Mouse (Mus musculus) olfactory bulb, adult 2 months (tissue): ENCODE measurements around the gene Rnf31. TPM values are rescaled to one million over a fixed set of nuclear protein-coding genes. Genes with fewer than 3 reads are reported as not detected.

Source experiments
- H3K27ac ChIP-seq: fragments of 200-500 bp; 2 replicates; pipeline ENCODE4 v1.5.1; 2012; ENCODE audit warnings: low read depth, low read length; ENCODE audit not compliant: insufficient read depth
- H3K4me1 ChIP-seq: fragments of 200-500 bp; 2 replicates; pipeline ENCODE4 v1.6.1; 2012; ENCODE audit warnings: low read length; ENCODE audit not compliant: control insufficient read depth, insufficient read depth
- H3K4me3 ChIP-seq: fragments of 200-500 bp; 2 replicates; pipeline ENCODE4 v1.5.1; 2012; ENCODE audit warnings: mild to moderate bottlenecking, low read depth, low read length, moderate library complexity; ENCODE audit not compliant: insufficient read depth
- CTCF ChIP-seq: fragments of 200-500 bp; IDR thresholded peaks from 2 replicates; pipeline ENCODE4 v1.5.1; 2012; ENCODE audit warnings: low read depth, mild to moderate bottlenecking, low read length, moderate library complexity; ENCODE audit not compliant: insufficient read depth
- POLR2A ChIP-seq: fragments of 200-500 bp; IDR thresholded peaks from 2 replicates; pipeline ENCODE4 v1.6.1; 2012; ENCODE audit warnings: mild to moderate bottlenecking, low read depth, low read length, moderate library complexity; ENCODE audit not compliant: insufficient read depth
- WGBS: fragments of 180-500 bp; shearing (Covaris S2); methylation state at CpG from one replicate; pipeline ENCODE4 v1.1.7; 2018; 5-methylcytosine and 5-hydroxymethylcytosine counted together
- polyA plus RNA-seq: library from polyadenylated mRNA; stranded (reverse); fragments of >200 nt; gene quantifications from 2 replicates; pipeline ENCODE4 v1.2.4, GENCODE M21; 2012; ENCODE audit warnings: low replicate concordance; ENCODE audit not compliant: missing spikeins, insufficient read depth, insufficient read length

The Rnf31 gene
- polyA plus RNA-seq, 1 experiment = not detected

DNA sequence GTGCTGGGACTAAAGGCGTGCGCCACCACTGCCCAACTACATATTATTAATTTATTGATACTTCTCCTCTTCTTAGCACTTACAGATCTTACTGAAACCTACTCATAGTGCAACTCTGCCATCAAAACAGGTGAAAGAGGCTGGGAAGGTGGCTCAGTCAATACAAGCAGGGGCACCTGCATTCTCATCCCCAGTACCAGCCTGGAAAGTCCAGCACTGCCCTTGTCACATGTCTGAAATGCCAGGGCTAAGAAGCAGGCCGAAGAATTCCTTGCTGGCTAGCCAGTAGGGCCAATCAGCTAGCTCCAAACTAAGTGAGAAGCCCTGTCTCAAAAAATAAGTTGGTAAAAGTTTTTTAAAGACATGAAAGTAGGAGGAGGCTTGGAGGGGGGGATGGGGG, 33.9 kb upstream of the Rnf31 start:
- H3K4me1 ChIP-seq = peaks cover 8% of the 10 kb centered on the region
- no peak overlapping the region for H3K4me3 ChIP-seq
- 93% methylated on average over 3 of the region's 3 CpGs for WGBS
- TF ChIP-seq POLR2A (no peak), CTCF (no peak)
- no peak overlapping the region for H3K27ac ChIP-seq

DNA sequence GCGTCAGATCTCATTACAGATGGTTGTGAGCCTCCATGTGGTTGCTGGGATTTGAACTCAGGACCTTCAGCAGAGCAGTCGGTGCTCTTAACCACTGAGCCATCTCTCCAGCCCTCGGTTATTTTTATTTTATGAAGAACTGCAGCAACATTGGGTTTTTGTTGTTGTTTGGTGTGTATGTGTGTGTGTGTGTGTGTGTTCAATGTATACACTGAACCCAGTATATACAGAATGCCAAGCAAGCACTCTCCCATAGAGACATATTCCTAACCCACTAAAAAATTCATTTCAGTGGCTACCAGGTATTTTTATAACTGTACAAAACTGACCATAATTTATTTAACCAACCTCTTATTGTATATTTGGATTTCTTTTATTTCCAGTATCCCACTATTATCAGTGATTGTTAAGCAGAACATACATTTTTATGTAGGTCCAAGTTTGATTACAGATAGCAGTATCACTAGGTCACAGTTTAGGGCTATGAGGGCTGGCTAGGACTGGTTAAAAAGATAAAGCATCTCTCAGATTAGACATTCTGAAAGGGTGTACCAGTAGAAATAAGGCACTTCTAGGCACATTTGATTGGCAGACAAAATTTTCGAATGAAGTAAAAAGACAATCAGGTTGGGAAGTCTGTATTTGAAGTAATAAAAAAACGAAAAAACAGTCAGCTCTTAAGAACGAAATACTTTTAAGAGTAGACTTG, 32.6 kb upstream of the Rnf31 start:
- 47% methylated on average over 6 of the region's 6 CpGs for WGBS
- peaks cover 8% of the 10 kb centered on the region for H3K4me1 ChIP-seq
- H3K27ac ChIP-seq = no peak overlapping the region
- no peak overlapping the region for H3K4me3 ChIP-seq
- TF ChIP-seq CTCF (no peak), POLR2A (no peak)

GRCm38 (mm10) chr14:55559799-55560201, 31.7 kb upstream of the Rnf31 start, which contains the start of gene Dcaf11:
Gene Dcaf11 (plus strand): TSS chr14:55560006.
- TF ChIP-seq CTCF (no peak), POLR2A (no peak; the same call in 1 of the 2 replicates)
- WGBS = under 1% methylated on average over 27 of the region's 27 CpGs
- Histone ChIP-seq H3K27ac (peak within 1 kb of the TSS; percentile 99), H3K4me3 (peak within 1 kb of the TSS; percentile 76), H3K4me1 (peaks cover 8% of the 10 kb centered on the region)

- peak; percentile 46; the same call in 1 of the 2 replicates for TF ChIP-seq POLR2A
- TF ChIP-seq CTCF = no peak
- Histone ChIP-seq H3K4me1 (peaks cover 8% of the 10 kb centered on the region), H3K27ac (peak within 1 kb of the TSS; percentile 99), H3K4me3 (peak within 1 kb of the TSS; percentile 76)
- under 1% methylated on average over 51 of the region's 51 CpGs for WGBS
These were observed 31.1 kb upstream of the Rnf31 start, which contains the start of gene A730061H03Rik for GRCm38 (mm10) chr14:55560202-55561073. Gene A730061H03Rik (minus strand): TSS chr14:55560406.

GRCm38 (mm10) chr14:55561860-55562259, 29.6 kb upstream of the Rnf31 start:
- 85% methylated on average over 10 of the region's 10 CpGs for WGBS
- TF ChIP-seq CTCF = no peak
- TF ChIP-seq POLR2A = no peak
- H3K4me3 ChIP-seq = no peak overlapping the region
- H3K27ac ChIP-seq = no peak overlapping the region
- peaks cover 8% of the 10 kb centered on the region for H3K4me1 ChIP-seq

GRCm38 (mm10) chr14:55563249-55563648, 28.3 kb upstream of the Rnf31 start:
- Histone ChIP-seq H3K27ac (no peak overlapping the region), H3K4me1 (peaks cover 8% of the 10 kb centered on the region), H3K4me3 (no peak overlapping the region)
- TF ChIP-seq CTCF = no peak
- TF ChIP-seq POLR2A = no peak
- WGBS = 89% methylated on average over 11 of the region's 11 CpGs

DNA sequence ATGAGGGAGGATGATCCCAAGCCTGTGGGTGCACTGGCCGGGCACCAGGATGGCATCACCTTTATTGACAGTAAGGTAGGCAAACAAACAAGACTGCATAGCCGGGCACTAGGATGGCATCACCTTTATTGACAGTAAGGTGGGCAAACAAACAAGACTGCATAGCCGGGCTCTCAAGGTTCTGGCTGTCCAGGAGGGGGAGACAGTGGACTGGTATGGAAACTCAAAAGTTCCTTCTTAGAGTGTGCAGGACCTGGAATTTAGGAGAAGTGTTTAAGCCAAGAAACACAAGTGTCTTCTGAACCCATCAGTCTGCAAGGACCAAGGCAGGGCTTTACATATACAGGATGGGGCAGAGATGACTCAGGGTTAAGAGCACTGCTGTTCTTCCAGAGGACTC, 25.8 kb upstream of the Rnf31 start:
- whole genome bisulfite sequencing = 88% methylated on average over 3 of the region's 3 CpGs
- Histone ChIP-seq H3K4me1 (peaks cover 8% of the 10 kb centered on the region), H3K27ac (no peak overlapping the region), H3K4me3 (no peak overlapping the region)
- no peak for TF ChIP-seq CTCF
- TF ChIP-seq POLR2A = no peak

- Histone ChIP-seq H3K4me3 (no peak overlapping the region), H3K27ac (no peak overlapping the region), H3K4me1 (no peaks in the 10 kb centered on the region)
- TF ChIP-seq CTCF = no peak
- TF ChIP-seq POLR2A = no peak
- WGBS = 93% methylated on average over 3 of the region's 3 CpGs
These were observed 24.0 kb upstream of the Rnf31 start for GRCm38 (mm10) chr14:55567496-55567895.

DNA sequence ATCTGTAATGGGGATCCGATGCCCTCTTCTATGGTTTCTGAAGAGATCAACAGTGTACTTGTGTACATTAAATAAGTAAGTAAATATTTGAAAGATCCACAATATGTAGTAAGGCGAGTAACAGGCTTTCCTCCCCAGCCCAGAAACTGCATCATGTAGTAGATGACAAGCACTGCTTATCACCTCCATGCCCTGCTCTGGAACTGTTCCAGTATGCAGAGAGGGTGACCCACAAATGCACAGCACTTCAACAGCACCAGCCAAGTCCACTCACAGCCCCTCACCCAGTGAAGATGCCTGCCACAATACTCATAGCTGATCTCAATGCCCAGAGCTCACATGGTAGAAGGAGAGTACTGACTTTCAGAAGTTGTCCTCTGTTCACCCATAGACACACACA, 20.9 kb upstream of the Rnf31 start:
- Histone ChIP-seq H3K27ac (no peak overlapping the region), H3K4me3 (no peak overlapping the region), H3K4me1 (peaks cover under 1% of the 10 kb centered on the region; the same call in 1 of the 2 replicates)
- WGBS = 93% methylated on average over 2 of the region's 2 CpGs
- TF ChIP-seq CTCF (no peak), POLR2A (no peak)
